In the genomic region with DNA sequence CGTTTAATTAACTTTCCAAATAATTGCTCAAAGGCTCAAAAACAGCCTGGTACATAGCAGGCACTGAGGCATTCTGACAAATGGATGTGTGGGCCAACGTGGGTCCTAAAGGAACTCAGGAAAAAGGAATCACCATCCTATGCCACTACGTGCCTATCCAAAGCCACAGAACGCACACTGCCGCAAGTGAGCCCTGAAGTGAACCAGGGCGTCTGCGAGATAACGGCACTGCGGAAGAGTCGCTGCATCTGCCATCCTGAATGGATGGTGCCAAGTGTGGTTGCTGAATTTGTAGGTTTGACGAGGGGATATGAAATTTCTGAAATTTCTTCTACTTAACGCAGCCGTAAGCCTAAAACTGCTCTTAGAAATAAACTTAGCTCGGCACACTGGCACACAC, we compare ENCODE assay signal across 12 mouse cellular contexts. TPM values are rescaled to one million over a fixed set of nuclear protein-coding genes. Genes with fewer than 3 reads are reported as not detected.
DNase-seq lines count a peak whose midpoint lies in the region; ATAC-seq and TF ChIP-seq lines count a peak whose summit lies in the region.
"Had no signal": no experiment of that assay in that cellular context is flagged by ENCODE, and none has a peak within 500 bp of the region (broad histone marks: within the 10 kb centered on the region; RNA-seq: fewer than 3 reads in every experiment).

No protein-coding gene starts in this region.

- no peaks in the 10 kb centered on the region for H3K27me3 ChIP-seq in embryonic facial prominence, embryonic 10.5 days (replicated peaks; ENCODE audit: low read depth, poor library complexity, severe bottlenecking)
- H3K27me3 ChIP-seq: liver, embryonic 12.5 days had no signal

- H3K9me3 ChIP-seq in embryonic facial prominence, embryonic 10.5 days: no peaks in the 10 kb centered on the region
- H3K9me3 ChIP-seq: liver, embryonic 12.5 days had no signal

- DNase-seq in left cerebral cortex, adult 2 months (ENCODE audit: extremely low spot score in 1 of 2, low spot score in 2 of 2): no peak
- DNase-seq in left cerebral cortex, adult 18-20 months (ENCODE audit: low spot score in 2 of 2): no peak
- peak; percentile 25 for DNase-seq in brain, embryonic 14.5 days (ENCODE audit: low read depth)
- no peak for DNase-seq in embryonic facial prominence, embryonic 10.5 days (ENCODE audit: low spot score)
- DNase-seq in left cerebral cortex, adult 11 months (ENCODE audit: low spot score): no peak
- DNase-seq: adrenal gland, postnatal 36 days; cerebellum, adult 11-12 months; heart, adult 11 months; heart, postnatal 14 days had no signal

- 91% methylated on average over 14 of the region's 14 CpGs for WGBS in embryonic facial prominence, embryonic 10.5 days

- no peaks in the 10 kb centered on the region for H3K36me3 ChIP-seq in embryonic facial prominence, embryonic 10.5 days (replicated peaks)
- H3K36me3 ChIP-seq: liver, embryonic 12.5 days had no signal

- peak; percentile 84 for ATAC-seq in megakaryocyte-erythroid progenitor cell, adult 5-6 weeks (replicated peaks; ENCODE audit: low FRiP score, low TSS enrichment, poor library complexity, severe bottlenecking)
- no peak for ATAC-seq in granulocyte monocyte progenitor cell, adult 5-6 weeks (replicated peaks; ENCODE audit: poor library complexity, severe bottlenecking)
- ATAC-seq: liver, embryonic 12.5 days had no signal

- TF ChIP-seq CTCF in left cerebral cortex, adult 2 months (IDR thresholded peaks at IDR 0.05): no peak
- TF ChIP-seq CTCF in brain, embryonic 14.5 days (IDR thresholded peaks at IDR 0.05; ENCODE audit: borderline replicate concordance, extremely low read depth, insufficient read depth, insufficient read length): no peak

- no peak overlapping the region for H3K4me3 ChIP-seq in left cerebral cortex, adult 2 months
- H3K4me3 ChIP-seq in embryonic facial prominence, embryonic 10.5 days: no peak overlapping the region
- H3K4me3 ChIP-seq: liver, embryonic 12.5 days had no signal

- peak overlapping the region; percentile 0; the same call in 1 of the 2 replicates for H3K27ac ChIP-seq in left cerebral cortex, adult 2 months
- H3K27ac ChIP-seq in embryonic facial prominence, embryonic 10.5 days (replicated peaks): 0 out of 2 replicates have a peak overlapping the region, but pooled peaks have one; percentile 30
- H3K27ac ChIP-seq: liver, embryonic 12.5 days had no signal

- intact Hi-C loops in left cerebral cortex, adult 2 months (cut with DNase I): loop anchor here (5.0 kb wide), 1 partner anchor 51 kb away; no protein-coding TSS in a partner anchor

- peaks cover 25% of the 10 kb centered on the region for H3K4me1 ChIP-seq in embryonic facial prominence, embryonic 10.5 days

- no peak for TF ChIP-seq POLR2A in brain, embryonic 14.5 days (IDR thresholded peaks at IDR 0.05; ENCODE audit: borderline replicate concordance, extremely low read depth, insufficient read depth, insufficient read length, poor library complexity, severe bottlenecking)

RNA-seq across cellular contexts. Expression of gene Ptprj, which starts 54.6 kb away (rescaled TPM):
- total RNA-seq in left cerebral cortex, adult 2 months (2021): 100 to 1,000 TPM; 114 to 117 TPM
- total RNA-seq in left cerebral cortex, adult 18-20 months (2021): 100 to 1,000 TPM in 1 of 2 experiments, 10 to 100 TPM in 1; 99.3 to 104 TPM
- 6.1 and 11.7 TPM in 2 replicates for polyA plus RNA-seq in brain, embryonic 14.5 days (2012; rRNA removed)
- polyA plus RNA-seq in embryonic facial prominence, embryonic 10.5 days (2016; fragmentation: Nextera tagmentation; extraction: Ambion mirVana): 2.4 and 2.7 TPM in 2 replicates
- total RNA-seq in megakaryocyte-erythroid progenitor cell, adult 5-6 weeks (2014; fragmentation: Nextera tagmentation): 11.4 and 14.3 TPM in 2 replicates
- 17.5 and 18.7 TPM in 2 replicates for total RNA-seq in megakaryocyte-erythroid progenitor cell, adult 5-6 weeks (2017)
- 14.5 and 15.0 TPM in 2 replicates for total RNA-seq in granulocyte monocyte progenitor cell, adult 5-6 weeks (2014; fragmentation: Nextera tagmentation)
- 13.3 and 15.9 TPM in 2 replicates for total RNA-seq in granulocyte monocyte progenitor cell, adult 5-6 weeks (2017)

Comparison
In these comparisons a context has a peak if more than half of its experiments do, and no peak if none do; other contexts are left out.
1. RNA of gene Ptprj, which starts 54.6 kb away (total RNA-seq): 114 to 117 TPM in left cerebral cortex, adult 2 months and 99.3 to 104 TPM in left cerebral cortex, adult 18-20 months; 11.4 to 18.7 TPM in megakaryocyte-erythroid progenitor cell, adult 5-6 weeks and 13.3 to 15.9 TPM in granulocyte monocyte progenitor cell, adult 5-6 weeks; every median in the first group is over 4 times any median in the second.